Mouse (Mus musculus) ES-Bruce4 (cell line): Measurements from ENCODE around the gene Thtpa.

Experiments
- CTCF ChIP-seq: IDR thresholded peaks from one replicate; pipeline ENCODE4 v1.8.1; 2011; ENCODE audit warnings: low read depth, low read length
- EP300 ChIP-seq: IDR thresholded peaks from 2 replicates; pipeline ENCODE4 v1.6.1; 2011; ENCODE audit warnings: low read depth, low read length; ENCODE audit not compliant: insufficient read depth

- TF ChIP-seq EP300 (no peak), CTCF (no peak)
Measured at GRCm38 (mm10) chr14:55102253-55102785, 7.7 kb downstream of the Thtpa start.
